Mouse (Mus musculus) cortical plate, adult 2 months (tissue): ENCODE measurements around the gene Gm10663. TPM values are rescaled to one million over a fixed set of nuclear protein-coding genes. Genes with fewer than 3 reads are reported as not detected.

Source experiments
- H3K27ac ChIP-seq: fragments of 200-500 bp; 2 replicates; pipeline ENCODE4 v1.5.1; 2012; ENCODE audit warnings: low read length, control low read depth, inconsistent platforms; ENCODE audit not compliant: insufficient read depth
- H3K4me1 ChIP-seq: fragments of 200-500 bp; 2 replicates; pipeline ENCODE4 v1.6.1; 2011; ENCODE audit warnings: low read length; ENCODE audit not compliant: control insufficient read depth, insufficient read depth
- H3K4me3 ChIP-seq: fragments of 200-500 bp; 2 replicates; pipeline ENCODE4 v1.5.1; 2011; ENCODE audit warnings: mild to moderate bottlenecking, low read length, control low read depth; ENCODE audit not compliant: insufficient read depth
- CTCF ChIP-seq: fragments of 200-500 bp; IDR thresholded peaks from 2 replicates; pipeline ENCODE4 v1.5.1; 2011; ENCODE audit warnings: mild to moderate bottlenecking, control low read depth, low read length; ENCODE audit not compliant: insufficient read depth; ENCODE audit errors: extremely low read depth
- POLR2A ChIP-seq: fragments of 200-500 bp; IDR thresholded peaks from 2 replicates; pipeline ENCODE4 v1.6.1; 2011; ENCODE audit warnings: mild to moderate bottlenecking, low read length, control low read depth; ENCODE audit not compliant: insufficient read depth; ENCODE audit errors: extremely low read depth
- polyA plus RNA-seq: library from polyadenylated mRNA; depleted of rRNA; stranded (reverse); fragments of >200 nt; gene quantifications from 2 replicates; pipeline ENCODE4 v1.2.3, GENCODE M21; 2012; rRNA removed

Gm10663 gene
- polyA plus RNA-seq, 1 experiment, result not detected

DNA sequence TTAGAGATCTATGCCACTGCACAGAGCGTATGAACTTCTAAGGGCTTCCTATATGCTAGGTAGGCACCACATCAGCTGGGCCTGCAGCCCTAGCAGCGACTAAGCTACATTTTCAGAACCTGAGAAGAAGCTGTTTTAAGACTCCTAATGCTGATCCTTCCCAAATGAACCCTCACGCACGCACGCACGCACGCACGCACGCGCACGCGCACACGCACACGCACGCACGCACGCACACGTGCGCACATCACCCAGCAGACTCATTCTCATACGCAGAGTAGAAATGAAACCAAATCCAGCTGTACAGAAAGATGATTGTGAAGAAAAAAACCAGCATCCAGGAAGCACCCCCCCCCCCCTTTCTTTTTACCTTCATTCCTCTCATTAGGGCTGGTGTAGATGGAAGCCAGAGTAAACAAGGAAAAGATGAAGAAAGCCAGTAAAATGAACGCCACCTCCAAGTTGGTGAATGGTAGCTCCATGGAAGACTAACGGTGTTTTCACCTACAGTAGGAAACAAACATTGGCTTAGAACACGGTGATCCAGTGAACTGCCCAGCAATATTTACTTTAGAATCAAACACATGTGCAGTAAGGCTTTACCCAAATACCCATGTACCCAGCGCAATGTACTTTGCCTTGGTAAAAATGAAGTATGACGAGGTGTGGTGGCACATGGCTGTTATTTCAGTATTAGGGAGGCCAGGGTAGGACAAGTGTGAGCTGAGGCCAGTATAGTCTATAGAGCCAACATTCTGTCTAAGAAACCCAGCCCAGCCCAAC lies 33.3 kb downstream of the Gm10663 start:
- Histone ChIP-seq H3K27ac (no peak overlapping the region), H3K4me3 (no peak overlapping the region), H3K4me1 (no peaks in the 10 kb centered on the region)
- no peak for TF ChIP-seq POLR2A
- TF ChIP-seq CTCF, result no peak

DNA sequence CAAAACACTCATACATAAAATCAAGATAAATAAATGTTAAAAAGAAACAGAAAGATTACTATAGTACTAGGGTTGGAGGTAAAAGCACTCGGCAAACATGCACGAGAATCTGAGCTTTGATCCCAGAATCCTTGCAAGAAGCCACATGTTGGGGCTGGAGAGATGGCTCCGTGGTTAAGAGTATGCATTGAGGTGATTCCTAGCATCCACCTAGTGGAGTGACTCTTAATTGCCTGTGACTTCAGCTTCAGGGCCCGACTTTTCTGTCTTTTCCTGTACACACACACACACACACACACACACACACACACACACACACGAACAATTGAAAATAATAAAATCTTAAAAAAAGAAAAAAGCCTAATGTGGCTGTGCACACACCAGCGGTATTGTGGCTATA lies 34.1 kb downstream of the Gm10663 start:
- H3K4me1 ChIP-seq, result no peaks in the 10 kb centered on the region
- TF ChIP-seq CTCF (no peak), POLR2A (no peak)

DNA sequence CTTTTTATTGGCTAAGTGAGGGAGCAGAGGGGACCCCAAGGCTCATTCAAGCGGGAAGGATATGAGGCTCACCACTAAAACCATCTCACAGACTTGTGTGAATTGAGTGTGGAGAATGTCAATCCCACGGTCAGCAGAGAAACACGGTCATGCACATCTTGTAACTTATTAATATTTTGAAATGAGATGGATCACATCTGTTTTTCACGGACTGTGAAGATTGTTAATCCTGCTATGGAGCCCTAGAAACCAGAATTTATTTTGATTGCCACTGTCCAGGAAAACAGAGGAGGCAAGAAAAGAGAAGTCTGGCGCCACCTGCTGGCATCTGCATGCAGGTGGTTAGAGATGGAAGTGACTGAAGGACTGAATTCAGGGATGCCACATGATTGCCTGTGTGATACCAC lies 35.5 kb downstream of the Gm10663 start:
- H3K27ac ChIP-seq, result no peak overlapping the region
- no peak overlapping the region for H3K4me3 ChIP-seq
- H3K4me1 ChIP-seq, result no peaks in the 10 kb centered on the region
- TF ChIP-seq POLR2A (no peak), CTCF (peak; percentile 78)

More for the DNA sequence above, 34.1 kb downstream of the Gm10663 start:
- Histone ChIP-seq H3K4me3 (no peak overlapping the region), H3K27ac (no peak overlapping the region)

DNA sequence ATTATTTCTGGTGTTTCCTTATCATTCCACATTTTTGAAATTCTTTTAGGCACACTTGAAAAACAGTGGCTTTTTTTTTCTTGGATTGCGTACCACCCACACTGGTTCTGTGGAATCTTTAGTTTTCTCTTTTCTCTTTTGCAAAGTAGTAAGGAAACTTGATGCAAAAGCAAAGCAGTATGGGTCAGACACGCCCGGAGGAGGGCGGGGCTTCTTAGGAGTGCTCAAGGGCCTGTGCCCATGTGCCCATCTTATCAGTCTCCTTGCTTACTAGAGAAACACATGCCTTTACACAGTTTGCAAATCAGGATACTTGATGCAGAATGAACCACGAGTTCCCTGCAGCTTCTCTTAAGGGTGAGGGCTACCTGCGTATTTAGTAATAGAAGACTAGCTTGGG lies 37.3 kb downstream of the Gm10663 start:
- H3K4me1 ChIP-seq, result no peaks in the 10 kb centered on the region
- no peak overlapping the region for H3K27ac ChIP-seq
- no peak overlapping the region for H3K4me3 ChIP-seq
- no peak for TF ChIP-seq POLR2A
- TF ChIP-seq CTCF, result no peak

DNA sequence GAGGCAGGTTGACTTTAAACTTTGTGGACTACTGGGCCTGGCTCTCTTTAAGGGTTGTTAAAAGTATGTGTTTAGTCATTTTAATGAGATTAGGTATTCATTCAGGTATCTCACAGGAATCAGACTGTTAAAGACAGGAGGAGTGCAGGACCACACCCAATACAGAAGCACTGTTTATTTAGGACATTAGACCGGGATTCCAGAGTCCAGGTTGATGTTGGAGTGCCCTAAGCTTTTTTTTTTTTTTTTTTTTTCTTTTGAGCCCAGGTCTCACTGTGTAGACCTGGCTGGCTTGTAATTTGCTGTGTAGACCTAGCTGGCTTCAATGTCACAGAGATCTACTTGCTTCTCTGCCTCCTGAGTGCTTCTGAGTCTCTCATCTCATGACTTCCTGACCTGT lies 51.2 kb downstream of the Gm10663 start:
- TF ChIP-seq POLR2A (no peak), CTCF (no peak)
- Histone ChIP-seq H3K4me1 (no peaks in the 10 kb centered on the region), H3K27ac (no peak overlapping the region), H3K4me3 (no peak overlapping the region)

DNA sequence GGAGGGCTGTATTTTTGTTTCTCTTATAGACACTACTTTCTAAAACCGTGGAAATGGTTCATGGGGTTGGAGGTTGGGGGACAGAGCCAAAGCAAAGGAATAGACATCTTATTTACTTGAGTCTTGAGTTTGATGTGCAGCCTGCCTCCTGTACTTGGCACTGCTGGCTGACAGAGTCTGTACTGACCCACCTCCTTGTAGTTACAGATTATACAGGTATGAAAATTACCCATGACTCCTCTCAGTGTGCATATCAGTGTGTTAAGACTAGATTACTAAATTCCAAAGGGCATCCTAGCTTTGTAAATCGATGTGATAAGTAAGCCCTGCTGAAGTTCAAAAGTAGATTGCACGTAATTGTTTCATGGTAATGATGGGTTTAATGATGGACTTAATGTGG lies 51.6 kb downstream of the Gm10663 start:
- TF ChIP-seq CTCF, result no peak
- no peak for TF ChIP-seq POLR2A
- no peak overlapping the region for H3K4me3 ChIP-seq

More for the DNA sequence above, 51.6 kb downstream of the Gm10663 start:
- no peak overlapping the region for H3K27ac ChIP-seq
- H3K4me1 ChIP-seq, result no peaks in the 10 kb centered on the region

Other genes with a start within 250 kb of the Gm10663 start
- gene Klhl2, start 225.0 kb upstream of the Gm10663 start, polyA plus RNA-seq, result 133 and 138 TPM in 2 replicates
- 31.7 and 36.8 TPM in 2 replicates for gene Tmem192, start 127.8 kb upstream of the Gm10663 start, polyA plus RNA-seq
- gene Trim75, start 87.2 kb upstream of the Gm10663 start, polyA plus RNA-seq, result not detected in 2 replicates
- 0.13 TPM in 1 of 2 replicates, not detected in the other for gene Trim61, start 56.5 kb upstream of the Gm10663 start, polyA plus RNA-seq
- gene Trim60, start 56.4 kb upstream of the Gm10663 start, polyA plus RNA-seq, result not detected in 2 replicates
- gene Apela, start 37.7 kb upstream of the Gm10663 start, polyA plus RNA-seq, result not detected in 2 replicates
- not detected in 2 replicates for gene BC030870, start 54.5 kb downstream of the Gm10663 start, polyA plus RNA-seq